In genomic region chr16:76680061-76680911, GRCm38 (mm10) we compare ENCODE assay signal across 7 mouse cellular contexts.
DNase-seq lines count a peak whose midpoint lies in the region; ATAC-seq lines count a peak whose summit lies in the region.

No protein-coding gene starts in this region.

- H3K27ac ChIP-seq in kidney, embryonic 14.5 days (ENCODE audit: low read depth, low read length) = peak overlapping the region; percentile 44; the same call in 1 of the 2 replicates
- no peak overlapping the region for H3K27ac ChIP-seq in liver, embryonic 15.5 days (replicated peaks)

- H3K4me1 ChIP-seq in kidney, embryonic 14.5 days (ENCODE audit: control insufficient read depth, insufficient read depth, low read length) = no peaks in the 10 kb centered on the region
- no peaks in the 10 kb centered on the region for H3K4me1 ChIP-seq in liver, embryonic 15.5 days (replicated peaks)

- ATAC-seq in kidney, embryonic 14.5 days (ENCODE audit: low FRiP score, low TSS enrichment) = peak; percentile 52; the same call in 1 of the 2 replicates
- no peak for ATAC-seq in liver, embryonic 15.5 days (ENCODE audit: insufficient read depth)

- peak overlapping the region; percentile 17 for H3K4me3 ChIP-seq in kidney, embryonic 14.5 days (ENCODE audit: low read length)
- peak overlapping the region; percentile 7; the same call in 1 of the 2 replicates for H3K4me3 ChIP-seq in liver, embryonic 15.5 days (replicated peaks)

- H3K9ac ChIP-seq in kidney, embryonic 14.5 days (ENCODE audit: low read depth, low read length) = no peak overlapping the region
- no peak overlapping the region for H3K9ac ChIP-seq in liver, embryonic 15.5 days

- DNase-seq in right cerebral cortex, adult 18-20 months = peak; percentile 51
- no peak for DNase-seq in right cerebral cortex, postnatal 4 days
- peak; percentile 14 to 21 for DNase-seq in frontal cortex, postnatal 10 days (ENCODE audit: low spot score in 2 of 2)
- peak; percentile 26 to 56 for DNase-seq in right cerebral cortex, adult 2 months (ENCODE audit: low spot score in 2 of 2)
- DNase-seq in retina, postnatal 1 day = no peak

- H3K4me2 ChIP-seq in kidney, embryonic 14.5 days (replicated peaks; ENCODE audit: low read depth, low read length) = peak overlapping the region; percentile 36
- H3K4me2 ChIP-seq in liver, embryonic 15.5 days = peak overlapping the region; percentile 46

- H3K36me3 ChIP-seq in kidney, embryonic 14.5 days (ENCODE audit: control insufficient read depth, insufficient read depth, low read length) = no peaks in the 10 kb centered on the region
- no peaks in the 10 kb centered on the region for H3K36me3 ChIP-seq in liver, embryonic 15.5 days (replicated peaks)

- H3K9me3 ChIP-seq in kidney, embryonic 14.5 days (ENCODE audit: control insufficient read depth, low read length) = no peaks in the 10 kb centered on the region
- H3K9me3 ChIP-seq in liver, embryonic 15.5 days (replicated peaks) = no peaks in the 10 kb centered on the region

- WGBS in kidney, embryonic 14.5 days = 45% methylated on average over 19 of the region's 19 CpGs
- WGBS in liver, embryonic 15.5 days (ENCODE audit: insufficient replicate concordance) = 21% methylated on average over 19 of the region's 19 CpGs

- no peaks in the 10 kb centered on the region for H3K27me3 ChIP-seq in kidney, embryonic 14.5 days (ENCODE audit: control insufficient read depth, insufficient read depth, low read length)
- H3K27me3 ChIP-seq in liver, embryonic 15.5 days = no peaks in the 10 kb centered on the region

Comparison
In these comparisons a context has a peak if more than half of its experiments do, and no peak if none do; other contexts are left out.
1. DNase-seq: peak in right cerebral cortex, adult 18-20 months (single experiment), frontal cortex, postnatal 10 days (2 of 2) and right cerebral cortex, adult 2 months (2 of 2); none in right cerebral cortex, postnatal 4 days (single experiment) and retina, postnatal 1 day (single experiment).